Mouse (Mus musculus) gastrocnemius, postnatal 25 days (tissue): ENCODE data around the gene Gm3409. TPM values are rescaled to one million over a fixed set of nuclear protein-coding genes. Genes with fewer than 3 reads are reported as not detected.
"Not testable (repeated sequence)": the region's sequence is repeated elsewhere in the genome, so short reads cannot be mapped to it uniquely, and the experiment has no call there.

Source experiments
- DNase-seq: peaks from one replicate; pipeline ENCODE4 v3.0.0; 2022
- long read RNA-seq, 2 experiments: library from polyadenylated mRNA; stranded (forward); transcript quantifications; one replicate each; pipeline ENCODE4 v2.0.0; 2021
- total RNA-seq, 2 experiments: library from RNA; stranded (reverse); gene quantifications; 1 replicate in 1 of 2; 2 replicates in 1 of 2; pipeline ENCODE4 v1.2.3; 2021

The Gm3409 gene
- total RNA-seq, result not detected
- long read RNA-seq, experiment 1, result 0 reads
- long read RNA-seq, experiment 2, result 0 reads

DNA sequence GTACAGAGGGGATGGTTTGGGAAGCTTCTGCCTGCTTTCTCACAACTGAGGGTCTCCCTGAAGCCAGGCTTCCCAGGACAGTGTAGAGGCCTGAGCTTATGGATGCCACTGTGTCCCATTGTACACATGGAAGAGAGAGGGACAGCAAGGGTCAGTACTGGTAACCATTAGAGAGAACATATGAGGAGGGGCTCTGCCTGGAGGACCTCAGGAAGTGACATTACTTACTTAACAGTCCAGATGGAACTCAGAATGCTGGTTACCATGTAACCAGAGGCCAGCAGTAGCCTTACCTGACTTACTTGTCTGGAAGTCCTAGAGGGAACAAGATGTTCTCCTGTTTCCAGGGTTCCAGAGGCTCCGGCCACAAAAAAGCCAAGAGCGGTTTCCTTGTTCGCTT is at the start of gene Gm3409:
TSS of gene Gm3409 (plus strand) at position 301 of the 400 bp plus-strand sequence.
- DNase-seq, result not testable (repeated sequence)

DNA sequence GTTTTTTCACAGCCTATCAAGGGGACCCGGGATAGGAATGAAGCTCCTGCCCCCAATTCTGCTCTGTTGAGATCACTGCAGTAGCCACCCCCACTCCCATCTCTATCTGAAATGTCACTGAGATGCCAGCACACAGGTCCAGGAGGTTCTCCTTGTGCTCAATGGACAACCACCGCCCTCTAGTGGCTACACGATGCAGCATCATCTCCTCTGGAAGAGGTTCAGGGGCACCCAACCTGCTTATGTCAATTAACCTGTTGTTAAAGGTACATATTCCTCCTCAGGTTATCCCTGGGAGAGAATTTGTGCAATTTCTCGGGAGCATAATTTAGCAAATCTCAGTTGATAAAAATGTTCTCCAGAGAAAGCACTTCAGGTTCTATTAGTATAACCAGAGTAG is 48.5 kb upstream of the Gm3409 start:
- DNase-seq, result not testable (repeated sequence)

DNA sequence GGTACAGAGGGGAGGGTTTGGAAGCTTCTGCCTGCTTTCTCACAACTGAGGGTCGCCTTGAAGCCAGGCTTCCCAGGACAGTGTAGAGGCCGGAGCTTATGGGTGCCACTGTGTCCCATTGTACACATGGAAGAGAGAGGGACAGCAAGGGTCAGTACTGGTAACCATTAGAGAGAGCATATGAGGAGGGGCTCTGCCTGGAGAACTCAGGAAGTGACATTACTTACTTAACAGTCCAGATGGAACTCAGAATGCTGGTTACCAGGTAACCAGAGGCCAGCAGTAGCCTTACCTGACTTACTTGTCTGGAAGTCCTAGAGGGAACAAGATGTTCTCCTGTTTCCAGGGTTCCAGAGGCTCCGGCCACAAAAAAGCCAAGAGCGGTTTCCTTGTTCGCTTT is 46.4 kb upstream of the Gm3409 start, which contains the start of gene Gm6370:
TSS of gene Gm6370 (plus strand) at position 301 of the 400 bp plus-strand sequence.
- DNase-seq, result not testable (repeated sequence)

DNA sequence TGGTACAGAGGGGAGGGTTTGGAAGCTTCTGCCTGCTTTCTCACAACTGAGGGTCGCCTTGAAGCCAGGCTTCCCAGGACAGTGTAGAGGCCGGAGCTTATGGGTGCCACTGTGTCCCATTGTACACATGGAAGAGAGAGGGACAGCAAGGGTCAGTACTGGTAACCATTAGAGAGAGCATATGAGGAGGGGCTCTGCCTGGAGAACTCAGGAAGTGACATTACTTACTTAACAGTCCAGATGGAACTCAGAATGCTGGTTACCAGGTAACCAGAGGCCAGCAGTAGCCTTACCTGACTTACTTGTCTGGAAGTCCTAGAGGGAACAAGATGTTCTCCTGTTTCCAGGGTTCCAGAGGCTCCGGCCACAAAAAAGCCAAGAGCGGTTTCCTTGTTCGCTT is 35.3 kb upstream of the Gm3409 start, which contains the start of gene 4930449I24Rik:
TSS of gene 4930449I24Rik (plus strand) at position 301 of the 400 bp plus-strand sequence.
- not testable (repeated sequence) for DNase-seq

DNA sequence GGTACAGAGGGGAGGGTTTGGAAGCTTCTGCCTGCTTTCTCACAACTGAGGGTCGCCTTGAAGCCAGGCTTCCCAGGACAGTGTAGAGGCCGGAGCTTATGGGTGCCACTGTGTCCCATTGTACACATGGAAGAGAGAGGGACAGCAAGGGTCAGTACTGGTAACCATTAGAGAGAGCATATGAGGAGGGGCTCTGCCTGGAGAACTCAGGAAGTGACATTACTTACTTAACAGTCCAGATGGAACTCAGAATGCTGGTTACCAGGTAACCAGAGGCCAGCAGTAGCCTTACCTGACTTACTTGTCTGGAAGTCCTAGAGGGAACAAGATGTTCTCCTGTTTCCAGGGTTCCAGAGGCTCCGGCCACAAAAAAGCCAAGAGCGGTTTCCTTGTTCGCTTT is 23.6 kb upstream of the Gm3409 start, which contains the start of gene Gm3402:
TSS of gene Gm3402 (plus strand) at position 301 of the 400 bp plus-strand sequence.
- not testable (repeated sequence) for DNase-seq

DNA sequence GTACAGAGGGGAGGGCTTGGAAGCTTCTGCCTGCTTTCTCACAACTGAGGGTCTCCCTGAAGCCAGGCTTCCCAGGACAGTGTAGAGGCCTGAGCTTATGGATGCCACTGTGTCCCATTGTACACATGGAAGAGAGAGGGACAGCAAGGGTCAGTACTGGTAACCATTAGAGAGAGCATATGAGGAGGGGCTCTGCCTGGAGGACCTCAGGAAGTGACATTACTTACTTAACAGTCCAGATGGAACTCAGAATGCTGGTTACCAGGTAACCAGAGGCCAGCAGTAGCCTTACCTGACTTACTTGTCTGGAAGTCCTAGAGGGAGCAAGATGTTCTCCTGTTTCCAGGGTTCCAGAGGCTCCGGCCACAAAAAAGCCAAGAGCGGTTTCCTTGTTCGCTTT is 11.9 kb upstream of the Gm3409 start, which contains the start of gene Gm3404:
TSS of gene Gm3404 (plus strand) at position 301 of the 400 bp plus-strand sequence.
- DNase-seq, result not testable (repeated sequence)

DNA sequence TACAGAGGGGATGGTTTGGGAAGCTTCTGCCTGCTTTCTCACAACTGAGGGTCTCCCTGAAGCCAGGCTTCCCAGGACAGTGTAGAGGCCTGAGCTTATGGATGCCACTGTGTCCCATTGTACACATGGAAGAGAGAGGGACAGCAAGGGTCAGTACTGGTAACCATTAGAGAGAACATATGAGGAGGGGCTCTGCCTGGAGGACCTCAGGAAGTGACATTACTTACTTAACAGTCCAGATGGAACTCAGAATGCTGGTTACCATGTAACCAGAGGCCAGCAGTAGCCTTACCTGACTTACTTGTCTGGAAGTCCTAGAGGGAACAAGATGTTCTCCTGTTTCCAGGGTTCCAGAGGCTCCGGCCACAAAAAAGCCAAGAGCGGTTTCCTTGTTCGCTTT is 18.4 kb downstream of the Gm3409 start, which contains the start of gene Gm3415:
TSS of gene Gm3415 (plus strand) at position 301 of the 400 bp plus-strand sequence.
- DNase-seq, result not testable (repeated sequence)

DNA sequence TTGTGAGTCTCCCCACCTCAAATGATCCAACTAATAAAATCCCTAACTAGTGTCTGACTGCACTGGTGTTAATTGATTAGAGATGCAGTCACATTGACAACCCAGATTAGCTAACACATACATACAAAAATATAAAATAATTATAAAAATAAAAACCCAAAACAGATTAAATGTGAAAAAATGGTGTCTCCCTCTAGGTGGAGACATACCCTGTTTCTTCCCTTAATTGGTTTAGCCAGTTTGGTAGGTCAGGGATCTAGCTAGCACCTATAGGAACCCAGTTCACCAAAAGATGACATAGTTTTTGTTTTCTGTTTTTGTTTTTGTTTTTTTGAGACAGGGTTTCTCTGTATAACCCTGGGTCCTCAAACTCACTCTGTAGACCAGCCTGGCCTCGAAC is 26.8 kb downstream of the Gm3409 start:
- no peak for DNase-seq

DNA sequence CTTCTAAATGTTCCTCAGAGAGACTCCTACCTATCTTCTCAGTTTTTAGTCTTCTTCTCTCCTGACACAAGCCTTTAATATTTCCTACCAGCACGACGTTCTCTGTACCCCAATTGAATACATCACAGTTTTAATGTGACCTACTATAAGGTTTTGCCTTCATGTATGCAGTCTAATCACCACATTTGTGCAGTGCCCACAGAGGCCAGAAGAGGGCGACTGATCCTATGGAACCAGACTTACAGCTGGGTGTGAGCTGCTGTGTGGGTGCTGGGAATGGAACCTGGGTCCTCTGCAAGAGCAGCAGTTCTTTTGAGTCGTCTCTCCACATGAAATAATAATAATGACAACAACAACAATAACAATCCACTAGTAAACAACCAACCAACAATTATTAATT is 29.6 kb downstream of the Gm3409 start:
- no peak for DNase-seq

DNA sequence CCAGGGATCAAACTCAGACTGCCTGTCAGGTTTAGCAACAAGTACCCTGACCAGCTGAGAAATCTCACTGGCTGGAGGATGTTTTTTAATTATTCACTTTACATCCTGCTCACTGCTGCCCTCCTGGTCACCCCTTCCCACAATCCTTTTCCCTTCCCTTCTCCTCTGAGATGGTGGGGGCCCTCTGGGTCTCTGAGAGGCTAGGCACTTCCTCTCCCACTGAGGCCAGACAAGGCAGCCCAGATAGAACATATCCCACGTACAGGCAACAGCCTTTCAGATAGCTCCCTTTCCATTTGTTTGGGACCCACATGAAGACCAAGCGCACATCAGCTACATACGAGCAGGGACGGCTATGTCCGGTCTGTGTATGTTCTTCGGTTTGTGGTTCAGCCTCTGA is 32.7 kb downstream of the Gm3409 start:
- DNase-seq, result not testable (repeated sequence)

DNA sequence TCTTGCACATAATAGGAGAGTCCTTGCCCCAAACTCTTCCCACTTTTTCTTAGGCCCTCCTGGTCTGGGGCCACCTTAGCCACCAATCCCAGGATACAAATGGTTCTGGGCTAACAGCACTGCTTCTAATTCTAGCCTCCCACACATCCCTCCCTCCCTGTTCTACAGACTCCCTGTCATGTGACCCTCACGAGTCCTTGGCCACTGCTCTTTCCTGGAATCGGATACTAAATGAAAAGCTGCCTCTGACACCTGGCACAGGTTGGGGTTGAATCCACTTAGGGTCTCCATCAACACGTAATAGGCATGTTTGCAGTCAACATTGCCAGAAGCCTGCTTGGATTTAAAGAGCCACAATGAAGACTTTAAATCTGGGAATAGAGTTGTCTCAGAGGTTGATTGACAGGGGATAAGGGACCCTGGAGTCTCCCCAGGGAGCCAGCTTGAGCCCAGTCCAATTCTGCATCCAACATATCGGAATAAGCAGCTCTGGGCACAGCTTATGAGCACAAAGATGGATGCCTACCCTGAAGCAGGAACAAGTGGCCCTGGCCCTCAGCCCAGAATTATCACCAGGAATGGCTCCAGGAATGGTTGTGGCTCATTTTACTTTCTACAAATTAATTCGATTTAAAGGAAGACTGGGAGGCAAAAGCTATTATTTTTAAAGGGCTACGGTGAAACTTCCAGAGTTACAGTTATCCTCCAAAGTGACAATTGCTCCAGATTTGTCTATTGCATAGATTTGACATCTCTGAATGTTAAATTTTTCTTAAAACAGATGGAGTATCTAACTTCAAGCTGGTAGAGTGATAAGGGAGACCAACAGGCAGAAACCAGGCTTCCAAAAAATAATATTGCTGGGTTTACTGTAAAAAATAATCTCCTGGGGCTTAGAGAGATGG is 34.6 kb downstream of the Gm3409 start:
- not testable (repeated sequence) for DNase-seq

DNA sequence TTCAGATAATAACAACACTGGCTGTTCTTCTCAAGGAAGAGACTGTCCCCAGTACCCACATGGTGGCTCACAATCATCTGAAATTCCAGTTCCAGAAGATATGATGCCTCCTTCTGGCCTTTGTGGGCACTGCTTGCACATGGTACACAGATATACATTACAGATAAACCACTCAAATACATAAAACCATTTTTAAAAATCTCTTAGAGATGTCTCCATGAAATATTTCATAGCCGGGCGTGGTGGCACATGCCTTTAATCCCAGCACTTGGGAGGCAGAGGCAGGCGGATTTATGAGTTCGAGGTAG is 35.2 kb downstream of the Gm3409 start:
- DNase-seq, result not testable (repeated sequence)

DNA sequence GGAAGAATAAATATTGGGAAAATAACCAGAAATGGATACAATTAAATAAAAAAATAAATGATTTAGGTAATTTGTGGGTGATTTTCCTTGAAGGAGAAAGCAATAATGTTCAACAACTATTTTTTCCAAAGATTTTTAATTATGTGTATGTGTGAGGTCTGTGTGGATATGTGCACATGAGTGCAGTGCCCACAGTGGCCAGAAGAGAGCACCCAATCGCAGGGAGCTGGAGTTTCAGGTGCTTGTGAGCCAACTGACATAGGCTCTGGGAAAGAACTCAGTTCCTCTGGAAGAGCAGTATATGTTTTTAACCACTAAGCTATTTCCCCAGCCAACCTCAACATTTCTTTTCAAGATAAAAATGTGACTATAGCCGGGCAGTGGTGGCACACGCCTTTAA is 39.2 kb downstream of the Gm3409 start:
- no peak for DNase-seq

DNA sequence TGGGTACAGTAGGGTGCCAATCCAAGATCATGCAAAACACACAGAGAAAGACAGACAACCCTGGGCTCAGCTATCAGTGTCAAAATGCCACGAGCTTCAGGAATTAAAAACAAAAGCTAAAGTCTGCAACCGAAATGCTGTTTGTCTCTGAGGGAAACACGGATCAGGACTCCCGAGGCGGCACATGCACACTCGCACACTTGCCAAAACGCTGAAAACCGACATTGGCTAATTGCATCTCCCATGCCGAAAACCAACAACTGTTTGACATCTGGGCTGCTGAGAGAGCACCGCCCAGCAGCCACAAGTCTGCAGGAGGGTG is 46.7 kb downstream of the Gm3409 start:
- no peak for DNase-seq

DNA sequence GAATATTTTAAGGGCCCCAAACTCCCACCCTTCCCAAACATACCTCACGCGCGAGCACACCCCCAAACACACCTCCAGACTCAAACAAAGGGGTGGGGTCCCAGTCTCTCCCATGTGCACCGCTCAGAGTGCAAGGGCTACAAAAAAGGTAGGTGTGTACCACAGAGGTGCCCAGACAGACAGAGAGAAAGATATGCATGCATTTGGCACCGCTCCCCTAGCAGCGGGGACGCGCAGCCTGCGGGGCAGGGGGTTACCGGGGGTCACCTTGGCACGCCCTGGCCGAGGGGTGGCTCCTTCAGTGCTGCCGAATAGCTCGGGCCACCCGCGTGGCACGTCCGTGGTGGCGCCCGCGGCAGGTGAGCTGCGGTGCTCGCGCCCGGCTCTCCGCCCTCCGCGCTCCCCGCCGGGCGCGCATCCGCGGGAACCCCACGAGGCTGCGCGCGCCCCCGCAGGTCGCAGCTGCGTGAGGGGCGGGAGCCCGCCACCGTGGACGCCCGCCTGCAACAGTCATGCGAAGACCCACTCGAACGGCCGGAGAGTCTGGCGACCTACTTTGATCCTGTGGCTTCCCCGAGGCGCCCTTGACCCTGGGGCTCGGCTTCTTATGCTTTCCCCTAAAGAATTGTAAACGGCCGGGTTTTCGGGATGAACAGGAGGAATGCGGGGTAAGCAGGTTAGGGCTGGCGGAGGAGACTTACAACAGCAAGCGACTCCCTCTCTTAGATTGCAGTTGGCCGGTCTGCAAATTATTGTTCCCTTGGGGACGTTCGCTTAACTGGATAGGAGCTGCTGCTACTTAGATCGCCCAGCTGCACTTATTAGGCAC is 47.2 kb downstream of the Gm3409 start, which contains the start of gene Gpr12:
TSS of gene Gpr12 (minus strand) at position 762 of the 829 bp plus-strand sequence.
- no peak for DNase-seq

DNA sequence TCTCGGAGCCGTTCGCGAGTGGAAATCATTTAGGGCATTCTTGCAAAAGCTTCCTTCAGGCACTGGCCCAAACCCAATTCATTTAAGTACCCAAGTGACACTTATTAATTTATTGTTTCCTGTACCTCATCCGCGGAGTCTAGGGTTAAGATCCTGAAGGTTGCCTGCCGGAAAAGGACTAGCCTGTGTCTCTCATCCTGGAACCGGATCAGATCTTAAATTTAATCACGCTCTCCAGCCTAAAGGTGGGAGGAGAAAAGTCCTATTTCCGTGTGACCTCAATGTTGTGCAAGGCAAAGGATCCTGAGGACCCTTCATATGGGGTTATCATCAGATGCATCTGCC is 47.8 kb downstream of the Gm3409 start:
- DNase-seq, result no peak

DNA sequence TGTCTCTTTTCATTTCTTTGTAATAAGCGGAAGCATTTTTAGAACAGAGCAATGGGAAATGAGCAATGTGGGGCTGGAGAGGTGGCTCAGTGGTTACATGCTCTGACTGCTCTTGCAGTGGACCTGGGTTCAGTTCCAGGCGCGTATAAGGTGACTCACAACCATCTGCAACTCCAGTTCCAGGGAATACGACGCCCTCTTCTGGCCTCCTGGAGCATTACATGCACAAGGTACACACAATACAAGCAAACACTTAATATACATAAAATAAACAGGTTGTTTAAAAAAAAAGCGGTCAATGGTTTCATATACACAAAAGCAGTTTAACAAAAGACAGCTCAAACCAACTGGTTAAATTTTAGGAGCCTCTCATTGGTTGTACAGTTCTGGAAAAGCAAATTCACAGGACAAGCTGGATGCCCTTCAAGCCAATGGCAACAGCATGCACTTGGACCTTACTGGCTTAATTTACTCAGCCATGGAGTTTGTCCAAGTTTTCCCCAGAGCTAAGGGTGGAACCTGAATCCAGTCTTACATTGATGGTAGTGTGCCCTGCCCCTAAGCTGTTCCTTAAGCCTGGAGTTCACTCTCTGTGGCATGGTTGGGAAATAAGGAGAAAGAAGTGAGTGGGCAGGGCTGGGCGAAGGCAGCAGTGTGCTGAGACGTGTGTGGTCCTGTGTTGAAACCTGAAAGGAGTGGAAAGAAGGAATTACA is 49.1 kb downstream of the Gm3409 start:
- DNase-seq, result no peak

Other genes starting within 250 kb of the Gm3409 start
- under 1 TPM; 0.77 to 0.99 TPM for gene Wasf3, start 152.7 kb upstream of the Gm3409 start, total RNA-seq
- not detected for gene Gm6408, start 55.7 kb upstream of the Gm3409 start, total RNA-seq
- gene Gm6370, start 46.3 kb upstream of the Gm3409 start, total RNA-seq, result not detected
- gene 4930449I24Rik, start 35.2 kb upstream of the Gm3409 start, total RNA-seq, result not detected
- gene Gm3402, start 23.5 kb upstream of the Gm3409 start, total RNA-seq, result not detected
- gene Gm3404, start 11.8 kb upstream of the Gm3409 start, total RNA-seq, result not detected
- not detected for gene Gm3415, start 18.5 kb downstream of the Gm3409 start, total RNA-seq
- not detected for gene Gpr12, start 47.6 kb downstream of the Gm3409 start, total RNA-seq